Mouse (Mus musculus): ENCODE measurements around the gene Dnajc5.
"Not testable (repeated sequence)": the region's sequence is repeated elsewhere in the genome, so short reads cannot be mapped to it uniquely, and the experiment has no call there.

DNA sequence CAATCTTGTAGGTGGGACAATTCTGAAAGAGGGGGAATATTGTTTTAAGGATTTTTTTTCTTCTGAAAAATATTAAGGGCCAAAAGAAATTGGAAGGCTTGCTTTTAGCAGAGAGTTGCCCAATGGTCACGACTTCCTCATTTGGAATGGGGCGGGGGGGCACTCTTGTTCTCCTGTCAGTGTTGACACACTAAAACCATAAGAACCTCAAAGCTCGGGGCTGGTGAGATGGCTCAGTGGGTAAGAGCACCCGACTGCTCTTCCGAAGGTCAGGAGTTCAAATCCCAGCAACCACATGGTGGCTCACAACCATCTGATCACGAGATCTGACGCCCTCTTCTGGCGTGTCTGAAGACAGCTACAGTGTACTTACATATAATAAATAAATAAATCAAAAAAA, 24.4 kb upstream of the Dnajc5 start:
- TF ChIP-seq POLR2A (IDR thresholded peaks at IDR 0.05; ENCODE audit: low read depth, low read length); CTCF (conservative IDR thresholded peaks at IDR 0.05; ENCODE audit: insufficient read depth, insufficient read length, low read depth, low read length): not testable (repeated sequence)
